ENCODE assay signal across 17 mouse cellular contexts in genomic region chr5:132492040-132492439, GRCm38 (mm10). TPM values are rescaled to one million over a fixed set of nuclear protein-coding genes. Genes with fewer than 3 reads are reported as not detected.
DNase-seq lines count a peak whose midpoint lies in the region; ATAC-seq and TF ChIP-seq lines count a peak whose summit lies in the region.
"Had no signal": no experiment of that assay in that cellular context is flagged by ENCODE, and none has a peak within 500 bp of the region (broad histone marks: within the 10 kb centered on the region; RNA-seq: fewer than 3 reads in every experiment).

No protein-coding gene starts in this region.

- no peaks in the 10 kb centered on the region for H3K9me3 ChIP-seq in heart, embryonic 11.5 days (replicated peaks; ENCODE audit: control insufficient read depth, low read length)
- H3K9me3 ChIP-seq in intestine, embryonic 16.5 days (ENCODE audit: control insufficient read depth, low read length), result no peaks in the 10 kb centered on the region
- H3K9me3 ChIP-seq in hindbrain, embryonic 16.5 days (ENCODE audit: control insufficient read depth, low read length), result no peaks in the 10 kb centered on the region
- H3K9me3 ChIP-seq: embryonic facial prominence, embryonic 15.5 days; forebrain, embryonic 13.5 days; neural tube, embryonic 15.5 days had no signal

- H3K79me2 ChIP-seq in heart, adult 2 months (replicated peaks; ENCODE audit: control insufficient read depth, insufficient read depth, low read length), result 0 out of 2 replicates have a peak, but pooled peaks cover 4% of the 10 kb centered on the region

- no peak for TF ChIP-seq POLR2A in heart, adult 2 months (IDR thresholded peaks at IDR 0.05; ENCODE audit: insufficient read depth, low read depth, low read length)

- peak; percentile 10 for DNase-seq in adrenal gland, adult 8-10 months
- no peak for DNase-seq in adrenal gland, postnatal 14 days
- peak in 1 of 2 experiments; percentile 42 for DNase-seq in heart, adult 2 months
- peak; percentile 73 for DNase-seq in cerebellum, adult 9-10 months
- DNase-seq: gastrocnemius, postnatal 25 days; kidney, adult 18-20 months; liver; lung, adult 2 months; right cerebral cortex, adult 18-20 months had no signal

- H3K4me2 ChIP-seq in heart, embryonic 11.5 days, result no peak overlapping the region
- H3K4me2 ChIP-seq in intestine, embryonic 16.5 days (ENCODE audit: low read depth, low read length), result no peak overlapping the region
- no peak overlapping the region for H3K4me2 ChIP-seq in hindbrain, embryonic 16.5 days (ENCODE audit: low read length)
- H3K4me2 ChIP-seq: embryonic facial prominence, embryonic 15.5 days; forebrain, embryonic 13.5 days; neural tube, embryonic 15.5 days had no signal

- H3K27me3 ChIP-seq in heart, adult 2 months (ENCODE audit: control insufficient read depth, insufficient read depth, low read length), result no peaks in the 10 kb centered on the region
- H3K27me3 ChIP-seq in heart, embryonic 11.5 days (ENCODE audit: control insufficient read depth, insufficient read depth, low read length), result no peaks in the 10 kb centered on the region
- H3K27me3 ChIP-seq in intestine, embryonic 16.5 days (replicated peaks; ENCODE audit: control insufficient read depth, insufficient read depth, low read length), result no peaks in the 10 kb centered on the region
- no peaks in the 10 kb centered on the region for H3K27me3 ChIP-seq in hindbrain, embryonic 16.5 days (replicated peaks; ENCODE audit: control insufficient read depth, insufficient read depth, low read length)
- H3K27me3 ChIP-seq: embryonic facial prominence, embryonic 15.5 days; forebrain, embryonic 13.5 days; megakaryocyte, embryonic 14.5 days; neural tube, embryonic 15.5 days had no signal

- ATAC-seq in heart, embryonic 11.5 days (replicated peaks; ENCODE audit: insufficient number of reproducible peaks, low FRiP score, low TSS enrichment), result no peak
- ATAC-seq in intestine, embryonic 16.5 days, result peak; percentile 37
- no peak for ATAC-seq in hindbrain, embryonic 16.5 days
- ATAC-seq in megakaryocyte progenitor cell, adult 5-6 weeks (replicated peaks; ENCODE audit: poor library complexity), result no peak
- ATAC-seq: forebrain, embryonic 13.5 days had no signal

- H3K36me3 ChIP-seq in heart, adult 2 months (ENCODE audit: control insufficient read depth, insufficient read depth, low read length), result peaks cover 2% of the 10 kb centered on the region
- H3K36me3 ChIP-seq in heart, embryonic 11.5 days (ENCODE audit: control insufficient read depth, insufficient read depth, low read length), result no peaks in the 10 kb centered on the region
- no peaks in the 10 kb centered on the region for H3K36me3 ChIP-seq in intestine, embryonic 16.5 days (ENCODE audit: control insufficient read depth, insufficient read depth, low read length)
- H3K36me3 ChIP-seq in hindbrain, embryonic 16.5 days (ENCODE audit: control insufficient read depth, insufficient read depth, low read length), result no peaks in the 10 kb centered on the region
- H3K36me3 ChIP-seq: embryonic facial prominence, embryonic 15.5 days; neural tube, embryonic 15.5 days had no signal

- peaks cover 18% of the 10 kb centered on the region for H3K4me1 ChIP-seq in heart, adult 2 months (ENCODE audit: control insufficient read depth, insufficient read depth, low read length)
- H3K4me1 ChIP-seq in heart, embryonic 11.5 days (ENCODE audit: control insufficient read depth, insufficient read depth, low read length), result peaks cover 15% of the 10 kb centered on the region
- H3K4me1 ChIP-seq in intestine, embryonic 16.5 days (ENCODE audit: control insufficient read depth, insufficient read depth, low read length), result peaks cover 26% of the 10 kb centered on the region
- H3K4me1 ChIP-seq in hindbrain, embryonic 16.5 days (ENCODE audit: control insufficient read depth, insufficient read depth, low read depth, low read length), result peaks cover 17% of the 10 kb centered on the region
- H3K4me1 ChIP-seq: megakaryocyte, embryonic 14.5 days had no signal

- intact Hi-C loops in heart, adult 2 months (cut with DNase I), result no loop called here

- no peak overlapping the region for H3K9ac ChIP-seq in heart, adult 2 months (ENCODE audit: low read depth, low read length)
- H3K9ac ChIP-seq in heart, embryonic 11.5 days (ENCODE audit: low read depth, low read length), result no peak overlapping the region
- H3K9ac ChIP-seq in intestine, embryonic 16.5 days (ENCODE audit: low read depth, low read length), result no peak overlapping the region
- H3K9ac ChIP-seq in hindbrain, embryonic 16.5 days (ENCODE audit: low read depth, low read length), result no peak overlapping the region
- H3K9ac ChIP-seq: embryonic facial prominence, embryonic 15.5 days; forebrain, embryonic 13.5 days; neural tube, embryonic 15.5 days had no signal

- H3K27ac ChIP-seq in heart, adult 2 months, result peak overlapping the region; percentile 4; the same call in 1 of the 2 replicates
- H3K27ac ChIP-seq in heart, embryonic 11.5 days (ENCODE audit: low read depth, low read length), result no peak overlapping the region
- no peak overlapping the region for H3K27ac ChIP-seq in intestine, embryonic 16.5 days (ENCODE audit: low read length)
- no peak overlapping the region for H3K27ac ChIP-seq in hindbrain, embryonic 16.5 days (ENCODE audit: low read depth, low read length)
- H3K27ac ChIP-seq: embryonic facial prominence, embryonic 15.5 days; forebrain, embryonic 13.5 days; neural tube, embryonic 15.5 days had no signal

- no peak for TF ChIP-seq EP300 in heart, adult 2 months (IDR thresholded peaks at IDR 0.05; ENCODE audit: insufficient read depth, low read depth, low read length)

- H3K4me3 ChIP-seq in heart, adult 2 months, result no peak overlapping the region
- no peak overlapping the region for H3K4me3 ChIP-seq in heart, embryonic 11.5 days (ENCODE audit: low read depth, low read length)
- no peak overlapping the region for H3K4me3 ChIP-seq in intestine, embryonic 16.5 days (ENCODE audit: low read length)
- H3K4me3 ChIP-seq in hindbrain, embryonic 16.5 days (ENCODE audit: low read length), result no peak overlapping the region
- H3K4me3 ChIP-seq: embryonic facial prominence, embryonic 15.5 days; forebrain, embryonic 13.5 days; megakaryocyte, embryonic 14.5 days; neural tube, embryonic 15.5 days had no signal

- no peak for TF ChIP-seq CTCF in heart, adult 2 months (IDR thresholded peaks at IDR 0.05)

RNA-seq across cellular contexts. Expression of gene Auts2, which starts 51.1 kb away (rescaled TPM):
- 10 to 100 TPM; 30.7 to 75.1 (median 38.7) TPM for total RNA-seq in adrenal gland, adult 8-10 months (2022)
- 38.2 and 50.8 TPM in 2 replicates for total RNA-seq in adrenal gland, postnatal 14 days (2021)
- total RNA-seq in heart, adult 2 months (2021), result 10 to 100 TPM; 28.1 to 35.7 TPM
- 16.9 and 18.2 TPM in 2 replicates for polyA plus RNA-seq in heart, adult 2 months (2012; rRNA removed)
- 17.7 and 19.8 TPM in 2 replicates for polyA plus RNA-seq in heart, embryonic 11.5 days (2014; fragmentation: Nextera tagmentation; extraction: Ambion mirVana)
- 12.4 and 14.7 TPM in 2 replicates for polyA plus RNA-seq in intestine, embryonic 16.5 days (2015; fragmentation: Nextera tagmentation; extraction: Ambion mirVana)
- polyA plus RNA-seq in hindbrain, embryonic 16.5 days (2015; fragmentation: Nextera tagmentation; extraction: Ambion mirVana), result 43.2 and 53.4 TPM in 2 replicates
- total RNA-seq in megakaryocyte progenitor cell, adult 5-6 weeks (2015), result 3.9 and 9.8 TPM in 2 replicates
- 1.4 and 15.0 TPM in 2 replicates for total RNA-seq in megakaryocyte progenitor cell, adult 5-6 weeks (2017)
